Mouse (Mus musculus) bone marrow, adult 2 months (tissue): ENCODE results near the gene Exoc8.
A peak's percentile ranks its signal among the peaks of the same experiment; 100 is the strongest.

ENCODE experiments used
- CTCF ChIP-seq: fragments of 200-500 bp; IDR thresholded peaks from 2 replicates; pipeline ENCODE4 v1.5.1; 2011; ENCODE audit warnings: low read length, control low read depth; ENCODE audit not compliant: control insufficient read depth, insufficient read depth
- POLR2A ChIP-seq: fragments of 200-500 bp; IDR thresholded peaks from 2 replicates; pipeline ENCODE4 v1.6.1; 2011; ENCODE audit warnings: low read depth, mild to moderate bottlenecking, control low read depth, low read length, borderline replicate concordance; ENCODE audit not compliant: control insufficient read depth

GRCm38 (mm10) chr8:124896632-124897385, 696 bp downstream of the Exoc8 start:
- TF ChIP-seq POLR2A (peak; percentile 52; the same call in 1 of the 2 replicates), CTCF (peak; percentile 70)
